Mouse (Mus musculus) bone marrow, adult 2 months (tissue): ENCODE results near the gene 4933421I07Rik.

Experiments
- CTCF ChIP-seq: fragments of 200-500 bp; IDR thresholded peaks from 2 replicates; pipeline ENCODE4 v1.5.1; 2011; ENCODE audit warnings: low read length, control low read depth; ENCODE audit not compliant: control insufficient read depth, insufficient read depth
- POLR2A ChIP-seq: fragments of 200-500 bp; IDR thresholded peaks from 2 replicates; pipeline ENCODE4 v1.6.1; 2011; ENCODE audit warnings: low read depth, mild to moderate bottlenecking, control low read depth, low read length, borderline replicate concordance; ENCODE audit not compliant: control insufficient read depth

GRCm38 (mm10) chr7:42447352-42447751, 568 bp downstream of the 4933421I07Rik start:
- no peak for TF ChIP-seq CTCF
- no peak for TF ChIP-seq POLR2A
